23 mouse cellular contexts compared by ENCODE assay signal in genomic region chr8:122001339-122002115, GRCm38 (mm10). TPM values are rescaled to one million over a fixed set of nuclear protein-coding genes. Genes with fewer than 3 reads are reported as not detected.
DNase-seq lines count a peak whose midpoint lies in the region; ATAC-seq and TF ChIP-seq lines count a peak whose summit lies in the region.
"Had no signal": no experiment of that assay in that cellular context is flagged by ENCODE, and none has a peak within 500 bp of the region (broad histone marks: within the 10 kb centered on the region; RNA-seq: fewer than 3 reads in every experiment).

No protein-coding gene starts in this region.

- H3K27me3 ChIP-seq in kidney, embryonic 16.5 days (ENCODE audit: insufficient read depth, low read length) = no peaks in the 10 kb centered on the region
- H3K27me3 ChIP-seq in hindbrain, embryonic 16.5 days (replicated peaks; ENCODE audit: control insufficient read depth, insufficient read depth, low read length) = no peaks in the 10 kb centered on the region
- H3K27me3 ChIP-seq: CH12.LX; embryonic facial prominence, embryonic 12.5 days; forebrain, embryonic 12.5 days; hindbrain, embryonic 12.5 days had no signal

- peak; percentile 61 for DNase-seq in gastrocnemius, adult 2 months
- no peak for DNase-seq in gastrocnemius, postnatal 25 days
- DNase-seq in lung, postnatal 10 days = peak; percentile 40
- DNase-seq in lung, postnatal 4 days = peak; percentile 24 to 50
- no peak for DNase-seq in left cerebral cortex, postnatal 4 days
- DNase-seq: adrenal gland, postnatal 10 days; cerebellum, adult 11 months; cerebellum, adult 8-10 months; cerebellum, postnatal 25 days; heart, adult 18-20 months; heart, postnatal 10 days; heart, postnatal 4 days had no signal

- no peaks in the 10 kb centered on the region for H3K9me3 ChIP-seq in kidney, embryonic 16.5 days (ENCODE audit: low read length)
- H3K9me3 ChIP-seq in hindbrain, embryonic 16.5 days (ENCODE audit: control insufficient read depth, low read length) = no peaks in the 10 kb centered on the region
- H3K9me3 ChIP-seq: embryonic facial prominence, embryonic 12.5 days; forebrain, embryonic 12.5 days; heart, embryonic 10.5 days; hindbrain, embryonic 12.5 days had no signal

- no peaks in the 10 kb centered on the region for H3K4me1 ChIP-seq in kidney, embryonic 16.5 days (ENCODE audit: insufficient read depth, low read length)
- no peaks in the 10 kb centered on the region for H3K4me1 ChIP-seq in hindbrain, embryonic 16.5 days (ENCODE audit: control insufficient read depth, insufficient read depth, low read depth, low read length)
- H3K4me1 ChIP-seq: embryonic facial prominence, embryonic 12.5 days; hindbrain, embryonic 12.5 days had no signal

- no peak overlapping the region for H3K4me3 ChIP-seq in gastrocnemius, adult 2 months
- no peak overlapping the region for H3K4me3 ChIP-seq in kidney, embryonic 16.5 days (ENCODE audit: low read length)
- no peak overlapping the region for H3K4me3 ChIP-seq in hindbrain, embryonic 16.5 days (ENCODE audit: low read length)
- H3K4me3 ChIP-seq: embryonic facial prominence, embryonic 12.5 days; forebrain, embryonic 12.5 days; heart, embryonic 10.5 days; hindbrain, embryonic 12.5 days had no signal

- peaks cover 62% of the 10 kb centered on the region for H3K36me3 ChIP-seq in kidney, embryonic 16.5 days (ENCODE audit: insufficient read depth, low read length)
- H3K36me3 ChIP-seq in hindbrain, embryonic 16.5 days (ENCODE audit: control insufficient read depth, insufficient read depth, low read length) = peaks cover 33% of the 10 kb centered on the region

- H3K9ac ChIP-seq in kidney, embryonic 16.5 days (replicated peaks; ENCODE audit: low read length) = no peak overlapping the region
- H3K9ac ChIP-seq in hindbrain, embryonic 16.5 days (ENCODE audit: low read depth, low read length) = no peak overlapping the region
- H3K9ac ChIP-seq: embryonic facial prominence, embryonic 12.5 days; forebrain, embryonic 12.5 days; hindbrain, embryonic 12.5 days had no signal

- intact Hi-C loops in gastrocnemius, adult 2 months (cut with DNase I) = no loop called here
- intact Hi-C loops in left cerebral cortex, postnatal 4 days (cut with DNase I) = no loop called here

- 89% methylated on average over 15 of the region's 15 CpGs for WGBS in kidney, embryonic 16.5 days
- WGBS in hindbrain, embryonic 16.5 days = 85% methylated on average over 15 of the region's 15 CpGs

- no peak overlapping the region for H3K4me2 ChIP-seq in kidney, embryonic 16.5 days (replicated peaks; ENCODE audit: low read depth, low read length)
- H3K4me2 ChIP-seq in hindbrain, embryonic 16.5 days (ENCODE audit: low read length) = no peak overlapping the region
- H3K4me2 ChIP-seq: embryonic facial prominence, embryonic 12.5 days; forebrain, embryonic 12.5 days; hindbrain, embryonic 12.5 days had no signal

- no peak for ATAC-seq in kidney, embryonic 16.5 days (ENCODE audit: low FRiP score, low TSS enrichment)
- no peak for ATAC-seq in hindbrain, embryonic 16.5 days
- ATAC-seq: forebrain, embryonic 16.5 days; hindbrain, postnatal 0 days had no signal

- peak overlapping the region; percentile 74 for H3K27ac ChIP-seq in gastrocnemius, adult 2 months
- no peak overlapping the region for H3K27ac ChIP-seq in kidney, embryonic 16.5 days (ENCODE audit: low read length)
- no peak overlapping the region for H3K27ac ChIP-seq in hindbrain, embryonic 16.5 days (ENCODE audit: low read depth, low read length)
- H3K27ac ChIP-seq: embryonic facial prominence, embryonic 12.5 days; forebrain, embryonic 12.5 days; heart, embryonic 10.5 days; hindbrain, embryonic 12.5 days; hindbrain, postnatal 0 days had no signal

- no peak for TF ChIP-seq CTCF in gastrocnemius, adult 2 months (IDR thresholded peaks at IDR 0.05)

RNA-seq across cellular contexts. Expression of gene Banp, which starts 52.0 kb away (rescaled TPM):
- 10 to 100 TPM in 1 of 2 experiments, 1 to 10 TPM in 1; 8.8 to 18.7 TPM for total RNA-seq in gastrocnemius, adult 2 months (2021)
- 10 to 100 TPM; 11.3 to 13.9 TPM for total RNA-seq in gastrocnemius, postnatal 25 days (2021)
- 50.7 TPM in 2 replicates for polyA plus RNA-seq in kidney, embryonic 16.5 days (2015; fragmentation: Nextera tagmentation; extraction: Ambion mirVana)
- 49.9 and 54.9 TPM in 2 replicates for polyA plus RNA-seq in hindbrain, embryonic 16.5 days (2015; fragmentation: Nextera tagmentation; extraction: Ambion mirVana)
- 10 to 100 TPM; 30.2 to 30.7 TPM for total RNA-seq in left cerebral cortex, postnatal 4 days (2021)

RNA-seq across cellular contexts. Expression of gene Car5a, which starts 56.8 kb away (rescaled TPM):
- total RNA-seq in gastrocnemius, adult 2 months (2021) = not detected
- total RNA-seq in gastrocnemius, postnatal 25 days (2021) = not detected
- not detected in 2 replicates for polyA plus RNA-seq in kidney, embryonic 16.5 days (2015; fragmentation: Nextera tagmentation; extraction: Ambion mirVana)
- polyA plus RNA-seq in hindbrain, embryonic 16.5 days (2015; fragmentation: Nextera tagmentation; extraction: Ambion mirVana) = 0.25 and 0.40 TPM in 2 replicates
- total RNA-seq in left cerebral cortex, postnatal 4 days (2021) = under 1 TPM in 1 of 2 experiments, not detected in 1; 0.48 TPM
- total RNA-seq: gastrocnemius, adult 8-10 months; heart, adult 18-20 months; heart, postnatal 10 days; heart, postnatal 4 days had no signal
- polyA plus RNA-seq: embryonic facial prominence, embryonic 12.5 days; heart, embryonic 10.5 days; heart, embryonic 14.5 days had no signal

Comparison
In these comparisons a context has a peak if more than half of its experiments do, and no peak if none do; other contexts are left out.
1. DNase-seq: peak in gastrocnemius, adult 2 months (single experiment), lung, postnatal 10 days (single experiment) and lung, postnatal 4 days (2 of 2); none in gastrocnemius, postnatal 25 days (single experiment) and left cerebral cortex, postnatal 4 days (single experiment).